Mouse (Mus musculus) spleen, postnatal 4 days (tissue): ENCODE measurements around the gene Senp2.

Experiments
- DNase-seq, 2 experiments: peaks; one replicate each; pipeline ENCODE4 v3.0.0; 2022; ENCODE audit warnings: low spot score in 2 of 2

Senp2 gene

DNA sequence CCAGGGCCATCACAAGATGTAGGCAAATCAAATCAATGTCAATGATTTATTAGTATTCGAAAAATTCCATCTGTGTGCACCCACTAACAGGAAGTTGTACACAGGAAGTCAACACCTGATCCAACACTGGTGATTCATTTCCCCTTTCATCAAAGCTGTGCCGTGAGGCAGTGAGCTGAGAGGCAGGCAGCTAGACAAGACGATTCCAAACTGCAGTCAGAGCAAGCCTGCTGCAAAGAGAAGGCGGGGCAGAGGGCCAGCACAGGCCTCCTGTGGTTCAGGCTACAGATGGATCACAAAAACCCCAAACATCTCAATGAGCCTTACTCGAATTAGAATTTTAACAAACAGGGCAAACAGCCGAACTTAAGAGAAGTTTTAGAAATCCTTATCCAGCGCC lies 88.4 kb downstream of the Senp2 start:
- DNase-seq: no peak
